Mouse (Mus musculus) MEL (cell line): ENCODE measurements around the gene St6galnac5.

Experiments
- CTCF ChIP-seq, 3 experiments: IDR thresholded peaks in 2 of 3; conservative IDR thresholded peaks in 1 of 3; 2 replicates each; pipeline ENCODE4 v1.5.1; 2011 to 2012; ENCODE audit warnings: low read length in 3 of 3, low read depth in 2 of 3, mild to moderate bottlenecking in 2 of 3, improper control_type of control experiment in 1 of 3, inconsistent platforms in 1 of 3, mixed read lengths in 1 of 3, moderate library complexity in 1 of 3; ENCODE audit not compliant: control insufficient read depth in 1 of 3, insufficient read depth in 1 of 3, poor library complexity in 1 of 3, severe bottlenecking in 1 of 3
- ELF1 ChIP-seq: IDR thresholded peaks from 2 replicates; pipeline ENCODE4 v1.6.1; 2014; ENCODE audit warnings: low read depth, mild to moderate bottlenecking, inconsistent platforms, low read length, improper control_type of control experiment, moderate library complexity
- GABPA ChIP-seq: IDR thresholded peaks from 2 replicates; pipeline ENCODE4 v1.6.1; 2012; ENCODE audit warnings: low read depth, mild to moderate bottlenecking, inconsistent platforms, low read length, improper control_type of control experiment, moderate library complexity
- HCFC1 ChIP-seq: IDR thresholded peaks from 2 replicates; pipeline ENCODE4 v1.6.1; 2012; ENCODE audit warnings: low read depth, mild to moderate bottlenecking, inconsistent platforms, low read length, improper control_type of control experiment, moderate library complexity
- KAT2A ChIP-seq: conservative IDR thresholded peaks from 2 replicates; pipeline ENCODE4 v1.6.1; 2012; ENCODE audit warnings: low read depth, low read length, improper control_type of control experiment, inconsistent platforms
- MYC ChIP-seq: IDR thresholded peaks from 2 replicates; pipeline ENCODE4 v1.6.1; 2011; ENCODE audit warnings: low read depth, mild to moderate bottlenecking, low read length, improper control_type of control experiment, moderate library complexity
- POLR2A ChIP-seq, 2 experiments: IDR thresholded peaks; 2 replicates each; pipeline ENCODE4 v1.6.1; 2011 to 2012; ENCODE audit warnings: low read length in 2 of 2, mild to moderate bottlenecking in 2 of 2, control low read depth in 1 of 2, improper control_type of control experiment in 1 of 2, low read depth in 1 of 2, moderate library complexity in 1 of 2; ENCODE audit not compliant: control insufficient read depth in 1 of 2, insufficient read depth in 1 of 2, poor library complexity in 1 of 2
- TCF12 ChIP-seq: IDR thresholded peaks from 2 replicates; pipeline ENCODE4 v1.6.1; 2014; ENCODE audit warnings: low read depth, mild to moderate bottlenecking, inconsistent platforms, low read length, improper control_type of control experiment, moderate library complexity
- USF1 ChIP-seq: IDR thresholded peaks from 2 replicates; pipeline ENCODE4 v1.6.1; 2014; ENCODE audit warnings: low read depth, mild to moderate bottlenecking, inconsistent platforms, low read length, improper control_type of control experiment, moderate library complexity

GRCm38 (mm10) chr3:152837407-152837806, 144.6 kb downstream of the St6galnac5 start:
- TF ChIP-seq GABPA: no peak
- TF ChIP-seq HCFC1: no peak
- no peak for TF ChIP-seq ELF1
- no peak for TF ChIP-seq TCF12
- TF ChIP-seq CTCF (IDR thresholded peaks at IDR 0.05 in 2 of 3, conservative IDR thresholded peaks at IDR 0.05 in 1 of 3; ENCODE audit: control insufficient read depth in 1 of 3, insufficient read depth in 1 of 3, low read depth in 2 of 3, low read length in 3 of 3, poor library complexity in 1 of 3, severe bottlenecking in 1 of 3): no peak
- TF ChIP-seq MYC: no peak
- no peak for TF ChIP-seq USF1
- TF ChIP-seq POLR2A (IDR thresholded peaks at IDR 0.05; ENCODE audit: control insufficient read depth in 1 of 2, insufficient read depth in 1 of 2, low read depth in 1 of 2, low read length in 2 of 2, poor library complexity in 1 of 2): no peak
- no peak for TF ChIP-seq KAT2A
